Mouse (Mus musculus) E14TG2a.4 (cell line): ENCODE measurements around the gene Fat3.

Experiments used
- CTCF ChIP-seq: conservative IDR thresholded peaks from 2 replicates; pipeline ENCODE4 v1.5.1; 2014; ENCODE audit warnings: low read length
- POU5F1 ChIP-seq: IDR thresholded peaks from 2 replicates; pipeline ENCODE4 v1.6.1; 2014; ENCODE audit warnings: low read length, borderline replicate concordance

DNA sequence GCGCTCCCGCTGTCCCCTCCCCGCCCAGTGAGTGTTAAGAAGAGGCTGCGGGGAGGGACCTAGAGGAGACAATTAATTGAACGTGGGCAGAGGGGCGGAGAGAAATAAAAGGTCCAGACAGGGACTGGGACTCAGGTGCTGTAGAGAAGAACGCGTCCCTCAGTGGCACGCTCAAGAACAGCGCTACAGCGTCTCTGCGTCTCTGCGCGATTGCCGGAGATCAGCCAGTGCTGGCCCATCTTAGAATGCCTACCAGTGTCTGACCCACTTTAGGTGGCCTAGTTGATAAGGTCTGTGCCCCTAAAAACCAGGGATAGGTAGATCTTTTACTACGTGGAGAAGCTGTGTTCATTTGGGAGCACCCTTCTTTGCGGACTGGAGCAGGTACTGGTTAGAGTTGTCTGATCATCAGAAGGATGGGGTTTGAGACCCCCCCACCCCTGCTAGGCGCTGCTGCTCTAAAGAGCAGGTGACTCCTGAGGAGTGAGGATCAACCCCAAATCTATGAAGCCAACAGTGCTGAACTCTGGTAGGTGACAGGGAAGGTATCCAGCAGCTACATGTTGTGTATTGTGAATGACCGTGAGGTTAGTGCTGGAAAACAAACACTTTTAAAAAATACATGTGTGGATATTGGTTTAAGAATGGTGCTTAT lies 626.5 kb downstream of the Fat3 start, which contains the start of gene Mtnr1b:
- no peak for TF ChIP-seq CTCF
- TF ChIP-seq POU5F1 = no peak
